Mouse (Mus musculus) left cerebral cortex, adult 18-20 months (tissue): ENCODE measurements around the gene Imp4. TPM values are rescaled to one million over a fixed set of nuclear protein-coding genes. Genes with fewer than 3 reads are reported as not detected.

ENCODE experiments used
- microRNA-seq, 2 experiments: library from miRNA; unstranded; fragments of <30 nt; microRNA quantifications; one replicate each; pipeline ENCODE4 v1.2.0; 2021
- total RNA-seq, 2 experiments: library from RNA; stranded (reverse); gene quantifications; 2 replicates each; pipeline ENCODE4 v1.2.3; 2021

Imp4 gene
- total RNA-seq, 2 experiments from 2014 or later: 34.2 to 36.5 TPM

Small RNA genes lying within 50 kb of the gene (microRNA-seq; reads per million reads assigned to microRNA genes)
- gene Mir5103: 0.42 to 0.99 reads per million in 2 experiments

Other genes with a start within 250 kb of the Imp4 start
- gene Ccdc115, start 179 bp upstream of the Imp4 start, total RNA-seq: 10 to 100 TPM; 12.9 to 15.9 TPM
- gene Ptpn18, start 19.9 kb downstream of the Imp4 start, total RNA-seq: 1 to 10 TPM; 3.0 to 4.5 TPM
- not detected for gene Prss39, start 58.6 kb downstream of the Imp4 start, total RNA-seq
- not detected for gene Cfc1, start 95.8 kb downstream of the Imp4 start, total RNA-seq
- not detected for gene Prss40, start 121.1 kb downstream of the Imp4 start, total RNA-seq
- gene Amer3, start 139.8 kb downstream of the Imp4 start, total RNA-seq: 10 to 100 TPM; 24.7 to 25.0 TPM